Mouse (Mus musculus) MEL (cell line): ENCODE data around the gene AC124502.3.

Source experiments
- CTCF ChIP-seq, 3 experiments: IDR thresholded peaks in 2 of 3; conservative IDR thresholded peaks in 1 of 3; 2 replicates each; pipeline ENCODE4 v1.5.1; 2011 to 2012; ENCODE audit warnings: low read length in 3 of 3, low read depth in 2 of 3, mild to moderate bottlenecking in 2 of 3, improper control_type of control experiment in 1 of 3, inconsistent platforms in 1 of 3, mixed read lengths in 1 of 3, moderate library complexity in 1 of 3; ENCODE audit not compliant: control insufficient read depth in 1 of 3, insufficient read depth in 1 of 3, poor library complexity in 1 of 3, severe bottlenecking in 1 of 3
- GABPA ChIP-seq: IDR thresholded peaks from 2 replicates; pipeline ENCODE4 v1.6.1; 2012; ENCODE audit warnings: low read depth, mild to moderate bottlenecking, inconsistent platforms, low read length, improper control_type of control experiment, moderate library complexity
- MXI1 ChIP-seq: IDR thresholded peaks from 2 replicates; pipeline ENCODE4 v1.6.1; 2011; ENCODE audit warnings: mild to moderate bottlenecking, low read depth, low read length, improper control_type of control experiment
- POLR2A ChIP-seq, 2 experiments: IDR thresholded peaks; 2 replicates each; pipeline ENCODE4 v1.6.1; 2011 to 2012; ENCODE audit warnings: low read length in 2 of 2, mild to moderate bottlenecking in 2 of 2, control low read depth in 1 of 2, improper control_type of control experiment in 1 of 2, low read depth in 1 of 2, moderate library complexity in 1 of 2; ENCODE audit not compliant: control insufficient read depth in 1 of 2, insufficient read depth in 1 of 2, poor library complexity in 1 of 2
- SMC3 ChIP-seq: IDR thresholded peaks from 2 replicates; pipeline ENCODE4 v1.6.1; 2011; ENCODE audit warnings: low read depth, low read length, improper control_type of control experiment
- USF1 ChIP-seq: IDR thresholded peaks from 2 replicates; pipeline ENCODE4 v1.6.1; 2014; ENCODE audit warnings: low read depth, mild to moderate bottlenecking, inconsistent platforms, low read length, improper control_type of control experiment, moderate library complexity
- ZNF384 ChIP-seq: IDR thresholded peaks from 2 replicates; pipeline ENCODE4 v1.6.1; 2012; ENCODE audit warnings: low read depth, mild to moderate bottlenecking, inconsistent platforms, low read length, improper control_type of control experiment

GRCm38 (mm10) chr19:5069978-5070377, 31.3 kb downstream of the AC124502.3 start:
- TF ChIP-seq SMC3 (no peak), CTCF (IDR thresholded peaks at IDR 0.05 in 2 of 3, conservative IDR thresholded peaks at IDR 0.05 in 1 of 3; ENCODE audit: control insufficient read depth in 1 of 3, insufficient read depth in 1 of 3, low read depth in 2 of 3, low read length in 3 of 3, poor library complexity in 1 of 3, severe bottlenecking in 1 of 3) (no peak), GABPA (no peak), ZNF384 (no peak), MXI1 (no peak), USF1 (no peak), POLR2A (IDR thresholded peaks at IDR 0.05; ENCODE audit: control insufficient read depth in 1 of 2, insufficient read depth in 1 of 2, low read depth in 1 of 2, low read length in 2 of 2, poor library complexity in 1 of 2) (no peak)
